Mouse (Mus musculus): ENCODE data around the gene Rnf115. TPM values are rescaled to one million over a fixed set of nuclear protein-coding genes. Genes with fewer than 3 reads are reported as not detected.
"Not testable (repeated sequence)": the region's sequence is repeated elsewhere in the genome, so short reads cannot be mapped to it uniquely, and the experiment has no call there.

Gene Rnf115
- 37.8 and 37.9 TPM in 2 replicates for polyA plus RNA-seq (2015; fragmentation: Nextera tagmentation; extraction: Ambion mirVana)

- peak within 1 kb of the TSS; percentile 92 for H3K27ac ChIP-seq
- no peaks in the 10 kb centered on the region for H3K27me3 ChIP-seq
- H3K36me3 ChIP-seq, result peaks cover 16% of the 10 kb centered on the region
- ATAC-seq (ENCODE audit: insufficient number of reproducible peaks, low FRiP score, low TSS enrichment, low read depth), result peak; percentile 96
- peak within 1 kb of the TSS; percentile 73 for H3K9ac ChIP-seq
- under 1% methylated on average over 48 of the region's 52 CpGs for WGBS
- peaks cover 14% of the 10 kb centered on the region for H3K4me1 ChIP-seq
- H3K4me2 ChIP-seq, result peak within 1 kb of the TSS; percentile 52
- no peaks in the 10 kb centered on the region for H3K9me3 ChIP-seq
- peak within 1 kb of the TSS; percentile 87 for H3K4me3 ChIP-seq
Measured at GRCm38 (mm10) chr3:96727343-96727827, at the start of gene Rnf115, which contains the start of gene Polr3c. Rnf115 (plus strand) TSS chr3:96727664. Polr3c (minus strand) TSS chr3:96727628.

GRCm38 (mm10) chr3:96678456-96678855 lies 49.0 kb upstream of the Rnf115 start:
- H3K4me2 ChIP-seq, result no peak overlapping the region
- no peak overlapping the region for H3K9ac ChIP-seq
- 66% methylated on average over 7 of the region's 7 CpGs for WGBS
- no peaks in the 10 kb centered on the region for H3K27me3 ChIP-seq
- H3K9me3 ChIP-seq, result no peaks in the 10 kb centered on the region
- no peaks in the 10 kb centered on the region for H3K36me3 ChIP-seq
- no peak for ATAC-seq (ENCODE audit: insufficient number of reproducible peaks, low FRiP score, low TSS enrichment, low read depth)
- no peak overlapping the region for H3K27ac ChIP-seq
- peaks cover 14% of the 10 kb centered on the region for H3K4me1 ChIP-seq
- H3K4me3 ChIP-seq, result no peak overlapping the region

GRCm38 (mm10) chr3:96679159-96679674 lies 48.2 kb upstream of the Rnf115 start:
- WGBS, result 27% methylated on average over 5 of the region's 5 CpGs
- H3K27ac ChIP-seq, result no peak overlapping the region

GRCm38 (mm10) chr3:96680269-96680956 lies 47.1 kb upstream of the Rnf115 start:
- H3K27me3 ChIP-seq, result peaks cover 10% of the 10 kb centered on the region
- WGBS, result 27% methylated on average over 12 of the region's 12 CpGs
- H3K4me3 ChIP-seq, result no peak overlapping the region
- no peaks in the 10 kb centered on the region for H3K36me3 ChIP-seq
- H3K4me2 ChIP-seq, result no peak overlapping the region
- ATAC-seq (ENCODE audit: insufficient number of reproducible peaks, low FRiP score, low TSS enrichment, low read depth), result no peak
- no peaks in the 10 kb centered on the region for H3K9me3 ChIP-seq
- no peak overlapping the region for H3K27ac ChIP-seq
- no peak overlapping the region for H3K9ac ChIP-seq
- H3K4me1 ChIP-seq, result peaks cover 21% of the 10 kb centered on the region; the same call in 1 of the 2 replicates

More at GRCm38 (mm10) chr3:96679159-96679674, 48.2 kb upstream of the Rnf115 start:
- peaks cover 7% of the 10 kb centered on the region for H3K27me3 ChIP-seq
- H3K4me3 ChIP-seq, result no peak overlapping the region
- H3K36me3 ChIP-seq, result no peaks in the 10 kb centered on the region
- H3K4me2 ChIP-seq, result no peak overlapping the region
- peaks cover 14% of the 10 kb centered on the region for H3K4me1 ChIP-seq
- H3K9me3 ChIP-seq, result no peaks in the 10 kb centered on the region
- peak; percentile 53; the same call in 1 of the 2 replicates for ATAC-seq (ENCODE audit: insufficient number of reproducible peaks, low FRiP score, low TSS enrichment, low read depth)
- no peak overlapping the region for H3K9ac ChIP-seq

- Histone ChIP-seq H3K27me3 (peaks cover 10% of the 10 kb centered on the region), H3K9me3 (no peaks in the 10 kb centered on the region), H3K27ac (no peak overlapping the region), H3K36me3 (no peaks in the 10 kb centered on the region), H3K4me1 (peaks cover 17% of the 10 kb centered on the region; the same call in 1 of the 2 replicates), H3K9ac (no peak overlapping the region), H3K4me3 (no peak overlapping the region), H3K4me2 (no peak overlapping the region)
- WGBS, result 77% methylated on average over 3 of the region's 3 CpGs
- no peak for ATAC-seq (ENCODE audit: insufficient number of reproducible peaks, low FRiP score, low TSS enrichment, low read depth)
Measured at GRCm38 (mm10) chr3:96683496-96683895, 44.0 kb upstream of the Rnf115 start.

- Histone ChIP-seq H3K27me3 (peaks cover 10% of the 10 kb centered on the region), H3K9ac (peak overlapping the region; percentile 3; the same call in 1 of the 2 replicates), H3K4me3 (peak overlapping the region; percentile 30), H3K27ac (no peak overlapping the region), H3K9me3 (no peaks in the 10 kb centered on the region), H3K36me3 (no peaks in the 10 kb centered on the region), H3K4me2 (peak overlapping the region; percentile 40), H3K4me1 (peaks cover 15% of the 10 kb centered on the region; the same call in 1 of the 2 replicates)
- ATAC-seq (ENCODE audit: insufficient number of reproducible peaks, low FRiP score, low TSS enrichment, low read depth), result 0 out of 2 replicates have a peak, but pooled peaks have one; percentile 26
- WGBS, result 52% methylated on average over 17 of the region's 17 CpGs
Measured at GRCm38 (mm10) chr3:96684151-96684821, 43.2 kb upstream of the Rnf115 start.

GRCm38 (mm10) chr3:96684822-96685156 lies 42.7 kb upstream of the Rnf115 start:
- Histone ChIP-seq H3K9ac (peak overlapping the region; percentile 3; the same call in 1 of the 2 replicates), H3K4me2 (peak overlapping the region; percentile 40), H3K27ac (no peak overlapping the region), H3K9me3 (no peaks in the 10 kb centered on the region), H3K4me1 (peaks cover 13% of the 10 kb centered on the region; the same call in 1 of the 2 replicates), H3K27me3 (peaks cover 10% of the 10 kb centered on the region), H3K4me3 (peak overlapping the region; percentile 30), H3K36me3 (no peaks in the 10 kb centered on the region)
- no peak for ATAC-seq (ENCODE audit: insufficient number of reproducible peaks, low FRiP score, low TSS enrichment, low read depth)
- WGBS, result 29% methylated on average over 28 of the region's 28 CpGs

- not testable (repeated sequence) for H3K9ac ChIP-seq; H3K9me3 ChIP-seq; H3K27ac ChIP-seq; H3K4me3 ChIP-seq; H3K36me3 ChIP-seq; H3K4me2 ChIP-seq; ATAC-seq (ENCODE audit: insufficient number of reproducible peaks, low FRiP score, low TSS enrichment, low read depth)
- Histone ChIP-seq H3K4me1 (peaks cover 13% of the 10 kb centered on the region; the same call in 1 of the 2 replicates), H3K27me3 (peaks cover 10% of the 10 kb centered on the region)
- WGBS, result 91% methylated on average over 5 of the region's 5 CpGs
Measured at GRCm38 (mm10) chr3:96686057-96686456, 41.4 kb upstream of the Rnf115 start.

- H3K9ac ChIP-seq, result no peak overlapping the region
- no peak for ATAC-seq (ENCODE audit: insufficient number of reproducible peaks, low FRiP score, low TSS enrichment, low read depth)
- no peak overlapping the region for H3K4me3 ChIP-seq
- H3K27ac ChIP-seq, result no peak overlapping the region
- 78% methylated on average over 11 of the region's 11 CpGs for WGBS
- no peaks in the 10 kb centered on the region for H3K9me3 ChIP-seq
- no peak overlapping the region for H3K4me2 ChIP-seq
- H3K27me3 ChIP-seq, result peaks cover 7% of the 10 kb centered on the region
- peaks cover 13% of the 10 kb centered on the region; the same call in 1 of the 2 replicates for H3K4me1 ChIP-seq
- no peaks in the 10 kb centered on the region for H3K36me3 ChIP-seq
Measured at GRCm38 (mm10) chr3:96688854-96689253, 38.6 kb upstream of the Rnf115 start.

- ATAC-seq (ENCODE audit: insufficient number of reproducible peaks, low FRiP score, low TSS enrichment, low read depth), result no peak
- no peaks in the 10 kb centered on the region for H3K36me3 ChIP-seq
- 0 out of 2 replicates have a peak, but pooled peaks cover 1% of the 10 kb centered on the region for H3K4me1 ChIP-seq
- H3K27me3 ChIP-seq, result no peaks in the 10 kb centered on the region
- H3K9me3 ChIP-seq, result no peaks in the 10 kb centered on the region
- no peak overlapping the region for H3K27ac ChIP-seq
- WGBS, result 60% methylated on average over 3 of the region's 3 CpGs
- H3K9ac ChIP-seq, result no peak overlapping the region
- no peak overlapping the region for H3K4me2 ChIP-seq
- no peak overlapping the region for H3K4me3 ChIP-seq
Measured at GRCm38 (mm10) chr3:96690298-96690697, 37.2 kb upstream of the Rnf115 start.

- H3K27me3 ChIP-seq, result no peaks in the 10 kb centered on the region
- H3K36me3 ChIP-seq, result no peaks in the 10 kb centered on the region
- no peak overlapping the region for H3K4me3 ChIP-seq
- H3K9ac ChIP-seq, result no peak overlapping the region
- 18% methylated on average over 3 of the region's 3 CpGs for WGBS
- no peak for ATAC-seq (ENCODE audit: insufficient number of reproducible peaks, low FRiP score, low TSS enrichment, low read depth)
- peaks cover 6% of the 10 kb centered on the region for H3K4me1 ChIP-seq
- no peaks in the 10 kb centered on the region for H3K9me3 ChIP-seq
- no peak overlapping the region for H3K4me2 ChIP-seq
- no peak overlapping the region; the same call in 1 of the 2 replicates for H3K27ac ChIP-seq
Measured at GRCm38 (mm10) chr3:96692506-96692905, 35.0 kb upstream of the Rnf115 start.

Data from limb, embryonic 15.5 days (tissue).